Mouse (Mus musculus): Measurements from ENCODE around the gene Nipsnap1. TPM values are rescaled to one million over a fixed set of nuclear protein-coding genes. Genes with fewer than 3 reads are reported as not detected.
A peak's percentile ranks its signal among the peaks of the same experiment; 100 is the strongest.

Nipsnap1 gene
- polyA plus RNA-seq, 1 experiment from 2014 or later = 84.6 TPM

GRCm38 (mm10) chr11:4885385-4885903 lies 11.7 kb downstream of the Nipsnap1 start:
- Histone ChIP-seq H3K36me3 (replicated peaks) (peaks cover 76% of the 10 kb centered on the region), H3K4me1 (peaks cover 9% of the 10 kb centered on the region; the same call in 1 of the 2 replicates), H3K27me3 (ENCODE audit: poor library complexity, severe bottlenecking) (no peaks in the 10 kb centered on the region), H3K27ac (no peak overlapping the region), H3K4me3 (no peak overlapping the region), H3K9me3 (no peaks in the 10 kb centered on the region)
- 85% methylated on average over 2 of the region's 2 CpGs for WGBS
- DNase-seq (ENCODE audit: extremely low spot score, low spot score) = peak; percentile 43

GRCm38 (mm10) chr11:4886987-4887386 lies 13.2 kb downstream of the Nipsnap1 start:
- no peak for DNase-seq (ENCODE audit: extremely low spot score, low spot score)
- Histone ChIP-seq H3K36me3 (replicated peaks) (peaks cover 88% of the 10 kb centered on the region), H3K9me3 (no peaks in the 10 kb centered on the region), H3K4me3 (no peak overlapping the region), H3K27me3 (ENCODE audit: poor library complexity, severe bottlenecking) (no peaks in the 10 kb centered on the region), H3K27ac (no peak overlapping the region), H3K4me1 (peaks cover 9% of the 10 kb centered on the region; the same call in 1 of the 2 replicates)
- WGBS = 93% methylated on average over 3 of the region's 3 CpGs

- peak; percentile 87 for DNase-seq (ENCODE audit: extremely low spot score, low spot score)
- no peaks in the 10 kb centered on the region for H3K9me3 ChIP-seq
- H3K27ac ChIP-seq = peak within 1 kb of the TSS; percentile 90
- H3K4me3 ChIP-seq = peak within 1 kb of the TSS; percentile 94
- peaks cover 70% of the 10 kb centered on the region for H3K36me3 ChIP-seq (replicated peaks)
- no peaks in the 10 kb centered on the region for H3K27me3 ChIP-seq (ENCODE audit: poor library complexity, severe bottlenecking)
- H3K4me1 ChIP-seq = peaks cover 8% of the 10 kb centered on the region
- 3% methylated on average over 52 of the region's 52 CpGs for WGBS
These were observed 21.4 kb downstream of the Nipsnap1 start, which contains the start of gene Thoc5 for GRCm38 (mm10) chr11:4894848-4895816. Gene Thoc5, plus strand, starts transcription at chr11:4895320.

- Histone ChIP-seq H3K27me3 (ENCODE audit: poor library complexity, severe bottlenecking) (no peaks in the 10 kb centered on the region), H3K4me3 (no peak overlapping the region), H3K9me3 (no peaks in the 10 kb centered on the region), H3K36me3 (replicated peaks) (peaks cover 80% of the 10 kb centered on the region), H3K4me1 (peaks cover 8% of the 10 kb centered on the region), H3K27ac (no peak overlapping the region)
- 72% methylated on average over 5 of the region's 5 CpGs for WGBS
- DNase-seq (ENCODE audit: extremely low spot score, low spot score) = no peak
These were observed 26.7 kb downstream of the Nipsnap1 start for GRCm38 (mm10) chr11:4900437-4900836.

GRCm38 (mm10) chr11:4901956-4902355 lies 28.2 kb downstream of the Nipsnap1 start:
- Histone ChIP-seq H3K9me3 (no peaks in the 10 kb centered on the region), H3K4me3 (no peak overlapping the region), H3K27me3 (ENCODE audit: poor library complexity, severe bottlenecking) (no peaks in the 10 kb centered on the region), H3K36me3 (replicated peaks) (peaks cover 89% of the 10 kb centered on the region), H3K27ac (no peak overlapping the region), H3K4me1 (no peaks in the 10 kb centered on the region)
- no peak for DNase-seq (ENCODE audit: extremely low spot score, low spot score)
- WGBS = 79% methylated on average over 6 of the region's 6 CpGs

GRCm38 (mm10) chr11:4906231-4906630 lies 32.5 kb downstream of the Nipsnap1 start:
- no peak for DNase-seq (ENCODE audit: extremely low spot score, low spot score)
- Histone ChIP-seq H3K36me3 (replicated peaks) (peaks cover 90% of the 10 kb centered on the region), H3K27ac (no peak overlapping the region), H3K4me3 (no peak overlapping the region), H3K9me3 (no peaks in the 10 kb centered on the region), H3K4me1 (no peaks in the 10 kb centered on the region), H3K27me3 (ENCODE audit: poor library complexity, severe bottlenecking) (no peaks in the 10 kb centered on the region)
- 93% methylated on average over 6 of the region's 6 CpGs for WGBS

- Histone ChIP-seq H3K9me3 (no peaks in the 10 kb centered on the region), H3K4me1 (no peaks in the 10 kb centered on the region), H3K27me3 (ENCODE audit: poor library complexity, severe bottlenecking) (no peaks in the 10 kb centered on the region), H3K27ac (no peak overlapping the region), H3K4me3 (no peak overlapping the region), H3K36me3 (replicated peaks) (peaks cover 99% of the 10 kb centered on the region)
- 48% methylated on average over 1 of the region's 1 CpGs for WGBS
- peak; percentile 54 for DNase-seq (ENCODE audit: extremely low spot score, low spot score)
These were observed 42.3 kb downstream of the Nipsnap1 start for GRCm38 (mm10) chr11:4916068-4916467.

- Histone ChIP-seq H3K9me3 (no peaks in the 10 kb centered on the region), H3K36me3 (replicated peaks) (peaks cover 100% of the 10 kb centered on the region), H3K27me3 (ENCODE audit: poor library complexity, severe bottlenecking) (no peaks in the 10 kb centered on the region), H3K4me1 (no peaks in the 10 kb centered on the region), H3K4me3 (no peak overlapping the region), H3K27ac (no peak overlapping the region)
- DNase-seq (ENCODE audit: extremely low spot score, low spot score) = no peak
- WGBS = 86% methylated on average over 2 of the region's 2 CpGs
These were observed 47.5 kb downstream of the Nipsnap1 start for GRCm38 (mm10) chr11:4921281-4921680.

- Histone ChIP-seq H3K36me3 (replicated peaks) (peaks cover 100% of the 10 kb centered on the region), H3K27ac (no peak overlapping the region), H3K4me1 (no peaks in the 10 kb centered on the region), H3K4me3 (no peak overlapping the region), H3K27me3 (ENCODE audit: poor library complexity, severe bottlenecking) (no peaks in the 10 kb centered on the region), H3K9me3 (no peaks in the 10 kb centered on the region)
- WGBS = 90% methylated on average over 7 of the region's 7 CpGs
- no peak for DNase-seq (ENCODE audit: extremely low spot score, low spot score)
These were observed 48.0 kb downstream of the Nipsnap1 start for GRCm38 (mm10) chr11:4921751-4922150.

- Histone ChIP-seq H3K4me3 (no peak overlapping the region), H3K9me3 (no peaks in the 10 kb centered on the region), H3K36me3 (replicated peaks) (peaks cover 90% of the 10 kb centered on the region), H3K27ac (no peak overlapping the region), H3K4me1 (peaks cover 13% of the 10 kb centered on the region; the same call in 1 of the 2 replicates), H3K27me3 (ENCODE audit: poor library complexity, severe bottlenecking) (no peaks in the 10 kb centered on the region)
- 96% methylated on average over 3 of the region's 3 CpGs for WGBS
- no peak for DNase-seq (ENCODE audit: extremely low spot score, low spot score)
These were observed 53.5 kb downstream of the Nipsnap1 start for GRCm38 (mm10) chr11:4927224-4927623.

- Histone ChIP-seq H3K4me1 (peaks cover 13% of the 10 kb centered on the region; the same call in 1 of the 2 replicates), H3K9me3 (no peaks in the 10 kb centered on the region), H3K4me3 (no peak overlapping the region), H3K27ac (no peak overlapping the region), H3K36me3 (replicated peaks) (peaks cover 51% of the 10 kb centered on the region), H3K27me3 (ENCODE audit: poor library complexity, severe bottlenecking) (no peaks in the 10 kb centered on the region)
- no peak for DNase-seq (ENCODE audit: extremely low spot score, low spot score)
- WGBS = 92% methylated on average over 1 of the region's 1 CpGs
These were observed 57.4 kb downstream of the Nipsnap1 start for GRCm38 (mm10) chr11:4931009-4931601.

- 0 out of 2 replicates have a peak, but pooled peaks cover 4% of the 10 kb centered on the region for H3K36me3 ChIP-seq (replicated peaks)
- no peaks in the 10 kb centered on the region for H3K27me3 ChIP-seq (ENCODE audit: poor library complexity, severe bottlenecking)
- no peak overlapping the region for H3K4me3 ChIP-seq
- H3K4me1 ChIP-seq = peaks cover 5% of the 10 kb centered on the region; the same call in 1 of the 2 replicates
- H3K27ac ChIP-seq = no peak overlapping the region
- WGBS = 85% methylated on average over 5 of the region's 5 CpGs
- no peaks in the 10 kb centered on the region for H3K9me3 ChIP-seq
- DNase-seq (ENCODE audit: extremely low spot score, low spot score) = no peak
These were observed 62.5 kb downstream of the Nipsnap1 start for GRCm38 (mm10) chr11:4936243-4936642.

Data from forebrain, embryonic 10.5 days (tissue).